Mouse (Mus musculus) left cerebral cortex, postnatal 14 days (tissue): ENCODE measurements around the gene Gpr182. TPM values are rescaled to one million over a fixed set of nuclear protein-coding genes. Genes with fewer than 3 reads are reported as not detected.

Source experiments
- DNase-seq, 2 experiments: peaks; one replicate each; pipeline ENCODE4 v3.0.0; 2021 to 2022; ENCODE audit warnings: low spot score in 2 of 2, mixed read lengths in 1 of 2
- intact Hi-C: fragments of 180-260 bp; cut with DNase I; formaldehyde crosslinking; loops from one replicate; pipeline ENCODE4 v1.15.1; 2025
- total RNA-seq, 2 experiments: library from RNA; stranded (reverse); gene quantifications; 2 replicates each; pipeline ENCODE4 v1.2.3; 2021

The Gpr182 gene
- total RNA-seq, 2 experiments from 2014 or later: 1.3 to 1.5 TPM

DNA sequence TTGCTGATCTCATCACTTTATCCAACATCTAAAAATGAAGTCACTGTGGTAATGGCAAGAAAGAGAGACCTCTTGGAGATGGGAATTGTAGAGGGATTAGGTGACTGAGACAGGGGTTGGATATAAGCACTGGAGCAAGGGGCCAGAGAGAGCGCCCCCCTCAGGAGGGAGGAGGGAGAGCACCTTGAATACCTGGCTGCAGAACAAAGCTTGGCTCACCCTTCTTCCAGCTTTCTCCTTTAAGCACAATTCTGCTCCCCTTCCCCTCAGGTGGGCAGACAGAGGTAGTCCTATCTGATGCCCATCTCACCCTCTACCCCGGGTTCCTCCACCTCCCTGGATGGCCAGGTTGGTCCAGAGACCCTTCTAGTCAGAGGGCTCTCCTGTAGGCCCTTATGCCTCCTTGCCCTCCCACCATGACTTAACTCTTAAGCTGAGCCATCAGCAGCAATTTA is 46.7 kb downstream of the Gpr182 start, which contains the start of gene Myo1a:
Myo1a (plus strand) TSS at position 405 of the 455 bp plus-strand sequence.
- DNase-seq: no peak
- intact Hi-C loops: no loop called here

DNA sequence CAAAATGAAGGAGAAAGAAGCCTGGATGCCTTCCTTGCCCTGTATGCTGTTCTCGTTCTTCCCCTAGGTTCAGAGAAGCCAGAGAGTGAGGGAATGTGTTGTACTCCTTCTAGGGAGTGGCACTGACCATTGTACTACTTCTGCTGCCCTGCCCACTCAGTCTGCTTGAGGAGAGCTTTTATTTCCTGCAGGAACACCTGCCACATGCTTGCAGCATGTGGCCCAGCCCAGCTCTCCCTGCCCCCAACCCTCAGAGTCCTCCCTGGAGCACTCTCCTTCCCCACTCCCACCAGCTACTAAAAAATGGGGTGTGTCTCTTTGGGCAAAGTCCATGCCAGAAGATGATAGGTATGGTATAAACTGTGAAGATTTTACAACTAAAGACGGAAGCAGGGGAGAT is 47.2 kb downstream of the Gpr182 start:
- no peak for DNase-seq
- intact Hi-C loops: no loop called here

DNA sequence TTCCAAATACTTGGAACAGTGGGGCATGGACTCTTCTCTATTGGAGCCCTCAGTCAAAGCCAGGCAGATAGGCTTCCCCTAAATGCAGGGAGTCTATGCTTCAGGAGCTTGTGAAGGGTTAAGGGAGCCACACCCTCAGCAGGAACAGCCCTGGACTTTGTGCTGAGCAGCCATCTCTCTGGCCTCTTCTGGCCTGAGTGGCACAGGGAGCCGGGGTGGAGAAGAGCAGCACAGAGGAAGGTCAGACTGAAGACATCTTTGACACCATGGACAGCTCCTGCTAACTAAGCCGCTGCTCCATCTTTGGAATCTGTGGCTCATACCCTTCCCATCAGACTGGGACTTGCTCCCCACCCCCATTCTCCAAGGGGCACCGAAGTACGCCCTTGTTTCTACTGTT is 48.2 kb downstream of the Gpr182 start:
- intact Hi-C loops: no loop called here
- DNase-seq: no peak

DNA sequence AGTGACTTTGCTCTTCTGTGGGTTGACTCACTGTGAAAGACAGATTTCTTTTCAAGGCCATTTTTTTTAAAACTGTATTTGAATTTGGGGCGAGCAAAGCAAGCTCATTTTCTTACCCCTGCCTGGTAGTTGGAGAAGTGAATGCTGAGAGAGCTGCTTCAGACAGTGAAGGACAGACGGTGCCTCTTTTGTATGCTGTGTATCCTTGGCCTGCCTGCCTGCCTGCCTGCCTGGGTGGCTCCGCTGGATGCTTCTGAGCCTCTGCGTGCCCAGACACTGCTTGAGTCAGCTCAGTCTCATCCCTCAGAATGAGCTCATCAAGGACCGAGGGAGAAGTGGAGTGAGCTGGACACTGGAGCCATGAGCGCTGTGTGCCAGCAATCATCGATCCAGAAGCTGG is 52.6 kb downstream of the Gpr182 start:
- intact Hi-C loops: loop anchor here (5.0 kb wide), 1 partner anchor 238 kb away; no protein-coding TSS in a partner anchor

More for the DNA sequence above, 52.6 kb downstream of the Gpr182 start:
- DNase-seq: no peak

Other genes with a start within 250 kb of the Gpr182 start
- gene Ndufa4l2, start 236.8 kb downstream of the Gpr182 start, total RNA-seq: 1 to 10 TPM; 7.4 to 8.9 TPM
- 10 to 100 TPM; 27.5 to 32.9 TPM for gene Shmt2, start 229.3 kb downstream of the Gpr182 start, total RNA-seq
- gene Nxph4, start 217.2 kb downstream of the Gpr182 start, total RNA-seq: 1 to 10 TPM; 4.4 to 7.4 TPM
- gene Lrp1, start 130.6 kb downstream of the Gpr182 start, total RNA-seq: 100 to 1,000 TPM; 285 to 305 TPM
- 1 to 10 TPM; 8.6 to 10.0 TPM for gene Stat6, start 108.7 kb downstream of the Gpr182 start, total RNA-seq
- 1 to 10 TPM; 3.9 to 4.6 TPM for gene Nemp1, start 84.8 kb downstream of the Gpr182 start, total RNA-seq
- 10 to 100 TPM; 35.2 to 40.7 TPM for gene Nab2, start 83.2 kb downstream of the Gpr182 start, total RNA-seq
- gene Myo1a, start 46.6 kb downstream of the Gpr182 start, total RNA-seq: under 1 TPM; 0.21 to 0.51 TPM
- gene Tac2, start 27.3 kb downstream of the Gpr182 start, total RNA-seq: 10 to 100 TPM; 15.3 to 21.0 TPM
- gene Zbtb39, start 12.2 kb downstream of the Gpr182 start, total RNA-seq: 1 to 10 TPM; 8.5 to 8.8 TPM
- under 1 TPM; 0.18 to 0.21 TPM for gene Rdh1, start 8.0 kb upstream of the Gpr182 start, total RNA-seq
- not detected for gene Rdh16f1, start 8.1 kb upstream of the Gpr182 start, total RNA-seq
- gene Rdh9, start 24.7 kb upstream of the Gpr182 start, total RNA-seq: under 1 TPM; 0.87 to 0.94 TPM
- not detected for gene Rdh16, start 49.4 kb upstream of the Gpr182 start, total RNA-seq
- not detected for gene Rdh19, start 98.2 kb upstream of the Gpr182 start, total RNA-seq
- gene Rdh16f2, start 114.7 kb upstream of the Gpr182 start, total RNA-seq: not detected
- not detected for gene Rdh7, start 137.1 kb upstream of the Gpr182 start, total RNA-seq
- not detected for gene Sdr9c7, start 146.8 kb upstream of the Gpr182 start, total RNA-seq